Mouse (Mus musculus): ENCODE results near the gene Fcgr3.

GRCm38 (mm10) chr1:171094424-171094823, 29.7 kb upstream of the Fcgr3 start:
- TF ChIP-seq CTCF (IDR thresholded peaks at IDR 0.05; ENCODE audit: control insufficient read depth, insufficient read depth, low read length) (no peak), POLR2A (IDR thresholded peaks at IDR 0.05; ENCODE audit: borderline replicate concordance, control insufficient read depth, low read depth, low read length) (no peak)
